Mouse (Mus musculus): ENCODE measurements around the gene Sytl1. TPM values are rescaled to one million over a fixed set of nuclear protein-coding genes. Genes with fewer than 3 reads are reported as not detected.

Sytl1 gene
- polyA plus RNA-seq (2014; fragmentation: Nextera tagmentation; extraction: Ambion mirVana), result 0.70 and 1.1 TPM in 2 replicates

DNA sequence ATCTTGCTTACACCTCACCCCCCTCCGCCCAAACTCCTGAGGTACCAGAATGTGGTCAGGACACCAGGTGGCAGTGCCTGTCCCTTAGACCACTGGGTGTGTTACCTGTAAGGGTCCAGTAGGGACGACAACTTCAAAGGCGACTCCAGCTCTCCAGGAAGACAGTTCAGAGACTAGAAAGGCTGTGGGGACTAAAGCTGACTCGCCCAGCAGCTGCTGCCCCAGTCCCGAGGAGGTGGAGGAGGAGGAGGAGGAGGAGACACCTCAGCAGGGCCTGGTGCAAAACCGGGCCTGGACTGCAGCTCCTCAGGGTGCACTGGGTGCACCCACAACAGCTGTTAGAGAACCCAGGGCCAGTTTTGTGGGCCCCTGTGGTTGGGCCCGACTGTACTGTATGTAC lies at the start of gene Sytl1:
TSS of gene Sytl1 (minus strand) at position 232 of the 400 bp plus-strand sequence.
- Histone ChIP-seq H3K4me1 (ENCODE audit: control insufficient read depth, insufficient read depth, low read length) (no peaks in the 10 kb centered on the region), H3K4me2 (replicated peaks; ENCODE audit: low read depth, low read length) (no peak within 1 kb of the TSS), H3K9ac (ENCODE audit: low read depth, low read length) (0 out of 2 replicates have a peak within 1 kb of the TSS, but pooled peaks have one; percentile 23), H3K27me3 (ENCODE audit: control insufficient read depth, insufficient read depth, low read length) (no peaks in the 10 kb centered on the region), H3K4me3 (ENCODE audit: low read length) (no peak within 1 kb of the TSS), H3K36me3 (ENCODE audit: control insufficient read depth, insufficient read depth, low read length) (peaks cover 36% of the 10 kb centered on the region), H3K27ac (ENCODE audit: low read depth, low read length) (no peak within 1 kb of the TSS), H3K9me3 (ENCODE audit: control insufficient read depth, low read length) (no peaks in the 10 kb centered on the region)
- ATAC-seq (ENCODE audit: low FRiP score, low TSS enrichment), result no peak; the same call in 1 of the 2 replicates
- 36% methylated on average over 6 of the region's 7 CpGs for WGBS

DNA sequence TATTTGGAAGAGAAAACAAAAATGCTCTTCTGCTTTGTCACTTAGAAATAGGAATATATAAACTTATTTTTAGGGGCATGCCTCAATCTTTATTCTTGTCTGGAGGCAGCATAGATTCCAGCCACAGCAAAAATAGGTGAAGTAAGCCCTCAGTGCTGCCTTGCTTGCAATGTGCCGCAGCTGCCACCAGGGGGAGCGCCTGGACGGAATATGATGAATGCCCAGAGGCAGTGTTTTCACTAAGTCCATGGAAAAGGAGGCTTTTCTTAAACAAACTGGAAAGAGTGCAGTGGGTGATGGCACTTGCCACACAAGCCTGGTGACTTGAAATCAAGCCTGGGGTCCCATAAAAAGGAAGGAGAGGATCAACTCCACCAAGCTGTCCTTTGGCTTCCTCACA lies 47.0 kb upstream of the Sytl1 start:
- 0% methylated on average over 3 of the region's 3 CpGs for WGBS
- no peaks in the 10 kb centered on the region for H3K27me3 ChIP-seq (ENCODE audit: control insufficient read depth, insufficient read depth, low read length)
- no peaks in the 10 kb centered on the region for H3K9me3 ChIP-seq (ENCODE audit: control insufficient read depth, low read length)
- H3K9ac ChIP-seq (ENCODE audit: low read depth, low read length), result no peak overlapping the region
- ATAC-seq (ENCODE audit: low FRiP score, low TSS enrichment), result peak; percentile 28; the same call in 1 of the 2 replicates
- no peak overlapping the region for H3K4me2 ChIP-seq (replicated peaks; ENCODE audit: low read depth, low read length)
- no peak overlapping the region for H3K27ac ChIP-seq (ENCODE audit: low read depth, low read length)
- peaks cover 6% of the 10 kb centered on the region; the same call in 1 of the 2 replicates for H3K36me3 ChIP-seq (ENCODE audit: control insufficient read depth, insufficient read depth, low read length)
- H3K4me3 ChIP-seq (ENCODE audit: low read length), result no peak overlapping the region
- H3K4me1 ChIP-seq (ENCODE audit: control insufficient read depth, insufficient read depth, low read length), result no peaks in the 10 kb centered on the region

DNA sequence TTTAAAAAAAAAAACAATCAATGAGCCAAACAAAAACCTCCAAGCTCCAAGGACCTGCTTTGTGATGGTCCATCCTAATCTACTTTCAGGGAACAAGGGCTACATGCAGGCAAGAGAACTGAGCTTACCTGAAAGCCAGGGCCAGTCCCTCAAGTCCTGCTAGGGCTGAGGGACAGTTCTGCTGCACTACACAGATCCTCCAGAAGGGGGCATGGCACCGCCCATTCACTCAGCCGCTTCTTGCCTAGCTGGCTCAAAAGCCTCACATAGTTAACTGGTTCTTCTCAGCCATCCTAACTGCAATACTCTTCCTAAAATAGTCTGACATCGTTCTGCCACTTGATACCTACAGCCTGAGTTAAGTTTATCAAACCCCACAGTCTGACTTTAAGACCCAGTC lies 44.4 kb upstream of the Sytl1 start:
- H3K9ac ChIP-seq (ENCODE audit: low read depth, low read length), result no peak overlapping the region
- no peaks in the 10 kb centered on the region for H3K27me3 ChIP-seq (ENCODE audit: control insufficient read depth, insufficient read depth, low read length)
- no peaks in the 10 kb centered on the region for H3K9me3 ChIP-seq (ENCODE audit: control insufficient read depth, low read length)
- no peak overlapping the region for H3K4me3 ChIP-seq (ENCODE audit: low read length)
- H3K4me1 ChIP-seq (ENCODE audit: control insufficient read depth, insufficient read depth, low read length), result no peaks in the 10 kb centered on the region
- no peak overlapping the region for H3K27ac ChIP-seq (ENCODE audit: low read depth, low read length)
- ATAC-seq (ENCODE audit: low FRiP score, low TSS enrichment), result no peak
- H3K36me3 ChIP-seq (ENCODE audit: control insufficient read depth, insufficient read depth, low read length), result peaks cover 15% of the 10 kb centered on the region; the same call in 1 of the 2 replicates
- WGBS, result 30% methylated on average over 3 of the region's 3 CpGs
- no peak overlapping the region for H3K4me2 ChIP-seq (replicated peaks; ENCODE audit: low read depth, low read length)

GRCm38 (mm10) chr4:133305825-133306224 lies 42.9 kb upstream of the Sytl1 start:
- Histone ChIP-seq H3K4me3 (ENCODE audit: low read length) (no peak overlapping the region), H3K4me2 (replicated peaks; ENCODE audit: low read depth, low read length) (no peak overlapping the region), H3K4me1 (ENCODE audit: control insufficient read depth, insufficient read depth, low read length) (no peaks in the 10 kb centered on the region), H3K27ac (ENCODE audit: low read depth, low read length) (no peak overlapping the region), H3K9ac (ENCODE audit: low read depth, low read length) (no peak overlapping the region), H3K27me3 (ENCODE audit: control insufficient read depth, insufficient read depth, low read length) (no peaks in the 10 kb centered on the region), H3K9me3 (ENCODE audit: control insufficient read depth, low read length) (no peaks in the 10 kb centered on the region), H3K36me3 (ENCODE audit: control insufficient read depth, insufficient read depth, low read length) (peaks cover 22% of the 10 kb centered on the region)
- ATAC-seq (ENCODE audit: low FRiP score, low TSS enrichment), result no peak
- 84% methylated on average over 7 of the region's 7 CpGs for WGBS

- no peak for ATAC-seq (ENCODE audit: low FRiP score, low TSS enrichment)
- Histone ChIP-seq H3K27ac (ENCODE audit: low read depth, low read length) (no peak overlapping the region), H3K4me1 (ENCODE audit: control insufficient read depth, insufficient read depth, low read length) (no peaks in the 10 kb centered on the region), H3K4me3 (ENCODE audit: low read length) (no peak overlapping the region), H3K27me3 (ENCODE audit: control insufficient read depth, insufficient read depth, low read length) (no peaks in the 10 kb centered on the region), H3K4me2 (replicated peaks; ENCODE audit: low read depth, low read length) (no peak overlapping the region), H3K9ac (ENCODE audit: low read depth, low read length) (no peak overlapping the region), H3K36me3 (ENCODE audit: control insufficient read depth, insufficient read depth, low read length) (peaks cover 30% of the 10 kb centered on the region), H3K9me3 (ENCODE audit: control insufficient read depth, low read length) (no peaks in the 10 kb centered on the region)
- WGBS, result 93% methylated on average over 7 of the region's 7 CpGs
Observed at GRCm38 (mm10) chr4:133304770-133305169, 41.9 kb upstream of the Sytl1 start.

DNA sequence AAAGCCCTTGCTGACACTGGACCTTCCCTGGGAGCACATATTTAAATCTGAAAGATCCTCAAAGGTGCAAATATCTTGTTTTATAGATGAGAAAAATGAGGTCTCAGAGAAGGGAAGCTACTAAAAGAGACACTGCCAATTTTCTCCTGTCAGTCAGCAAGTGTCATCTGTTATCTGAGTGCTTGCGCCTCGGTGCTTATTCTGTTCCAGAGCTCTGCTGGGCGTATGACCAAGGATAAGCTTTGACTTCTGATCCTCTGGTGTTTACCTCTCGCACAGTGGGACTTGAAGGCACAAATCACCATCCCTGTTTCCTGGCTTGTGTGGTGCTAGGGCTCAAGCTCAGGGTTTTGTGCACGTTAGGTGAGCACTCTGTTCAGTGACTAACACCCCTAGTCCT lies 39.8 kb upstream of the Sytl1 start:
- Histone ChIP-seq H3K9me3 (ENCODE audit: control insufficient read depth, low read length) (no peaks in the 10 kb centered on the region), H3K36me3 (ENCODE audit: control insufficient read depth, insufficient read depth, low read length) (peaks cover 29% of the 10 kb centered on the region), H3K27ac (ENCODE audit: low read depth, low read length) (no peak overlapping the region), H3K4me1 (ENCODE audit: control insufficient read depth, insufficient read depth, low read length) (peaks cover 4% of the 10 kb centered on the region; the same call in 1 of the 2 replicates), H3K4me3 (ENCODE audit: low read length) (no peak overlapping the region), H3K4me2 (replicated peaks; ENCODE audit: low read depth, low read length) (no peak overlapping the region), H3K9ac (ENCODE audit: low read depth, low read length) (no peak overlapping the region), H3K27me3 (ENCODE audit: control insufficient read depth, insufficient read depth, low read length) (no peaks in the 10 kb centered on the region)
- WGBS, result 92% methylated on average over 5 of the region's 5 CpGs
- no peak for ATAC-seq (ENCODE audit: low FRiP score, low TSS enrichment)

GRCm38 (mm10) chr4:133301802-133302201 lies 38.9 kb upstream of the Sytl1 start:
- Histone ChIP-seq H3K9me3 (ENCODE audit: control insufficient read depth, low read length) (no peaks in the 10 kb centered on the region), H3K4me1 (ENCODE audit: control insufficient read depth, insufficient read depth, low read length) (peaks cover 4% of the 10 kb centered on the region; the same call in 1 of the 2 replicates), H3K9ac (ENCODE audit: low read depth, low read length) (no peak overlapping the region), H3K4me3 (ENCODE audit: low read length) (no peak overlapping the region), H3K36me3 (ENCODE audit: control insufficient read depth, insufficient read depth, low read length) (peaks cover 34% of the 10 kb centered on the region), H3K27me3 (ENCODE audit: control insufficient read depth, insufficient read depth, low read length) (no peaks in the 10 kb centered on the region), H3K27ac (ENCODE audit: low read depth, low read length) (no peak overlapping the region), H3K4me2 (replicated peaks; ENCODE audit: low read depth, low read length) (no peak overlapping the region)
- 22% methylated on average over 4 of the region's 4 CpGs for WGBS
- no peak for ATAC-seq (ENCODE audit: low FRiP score, low TSS enrichment)

- H3K4me2 ChIP-seq (replicated peaks; ENCODE audit: low read depth, low read length), result no peak overlapping the region
- H3K9ac ChIP-seq (ENCODE audit: low read depth, low read length), result no peak overlapping the region
- no peaks in the 10 kb centered on the region for H3K27me3 ChIP-seq (ENCODE audit: control insufficient read depth, insufficient read depth, low read length)
- H3K27ac ChIP-seq (ENCODE audit: low read depth, low read length), result no peak overlapping the region
- no peak for ATAC-seq (ENCODE audit: low FRiP score, low TSS enrichment)
- H3K4me3 ChIP-seq (ENCODE audit: low read length), result no peak overlapping the region
- H3K4me1 ChIP-seq (ENCODE audit: control insufficient read depth, insufficient read depth, low read length), result peaks cover 4% of the 10 kb centered on the region; the same call in 1 of the 2 replicates
- 80% methylated on average over 11 of the region's 11 CpGs for WGBS
- H3K36me3 ChIP-seq (ENCODE audit: control insufficient read depth, insufficient read depth, low read length), result peaks cover 39% of the 10 kb centered on the region
- no peaks in the 10 kb centered on the region for H3K9me3 ChIP-seq (ENCODE audit: control insufficient read depth, low read length)
Observed at GRCm38 (mm10) chr4:133300421-133300820, 37.5 kb upstream of the Sytl1 start.

GRCm38 (mm10) chr4:133299701-133300100 lies 36.8 kb upstream of the Sytl1 start:
- H3K36me3 ChIP-seq (ENCODE audit: control insufficient read depth, insufficient read depth, low read length), result peaks cover 39% of the 10 kb centered on the region
- H3K4me1 ChIP-seq (ENCODE audit: control insufficient read depth, insufficient read depth, low read length), result peaks cover 4% of the 10 kb centered on the region; the same call in 1 of the 2 replicates
- WGBS, result 63% methylated on average over 5 of the region's 5 CpGs
- no peaks in the 10 kb centered on the region for H3K27me3 ChIP-seq (ENCODE audit: control insufficient read depth, insufficient read depth, low read length)
- no peak overlapping the region for H3K9ac ChIP-seq (ENCODE audit: low read depth, low read length)
- no peak overlapping the region for H3K4me3 ChIP-seq (ENCODE audit: low read length)
- H3K4me2 ChIP-seq (replicated peaks; ENCODE audit: low read depth, low read length), result no peak overlapping the region
- no peak overlapping the region for H3K27ac ChIP-seq (ENCODE audit: low read depth, low read length)
- no peaks in the 10 kb centered on the region for H3K9me3 ChIP-seq (ENCODE audit: control insufficient read depth, low read length)
- ATAC-seq (ENCODE audit: low FRiP score, low TSS enrichment), result no peak

All from kidney, embryonic 14.5 days (tissue).